Mouse (Mus musculus) small intestine, adult 2 months (tissue): ENCODE data around the gene Zfp148.

Source experiments
- CTCF ChIP-seq: fragments of 200-500 bp; IDR thresholded peaks from 2 replicates; pipeline ENCODE4 v1.5.1; 2012; ENCODE audit warnings: low read depth, mild to moderate bottlenecking, control low read depth, inconsistent platforms, low read length, moderate library complexity, mixed read lengths; ENCODE audit not compliant: insufficient replicate concordance, insufficient read length; ENCODE audit errors: extremely low read depth
- POLR2A ChIP-seq: fragments of 200-500 bp; IDR thresholded peaks from 2 replicates; pipeline ENCODE4 v1.6.1; 2012; ENCODE audit warnings: low read depth, mild to moderate bottlenecking, control low read depth, inconsistent platforms, low read length, moderate library complexity

GRCm38 (mm10) chr16:33487709-33488108 lies 107.1 kb downstream of the Zfp148 start:
- TF ChIP-seq CTCF (no peak), POLR2A (no peak)
